Mouse (Mus musculus) CD4-positive, CD25-positive, alpha-beta regulatory T cell, adult 2 months (primary cell): ENCODE results near the gene Olfr1179.
"Not testable (repeated sequence)": the region's sequence is repeated elsewhere in the genome, so short reads cannot be mapped to it uniquely, and the experiment has no call there.

ENCODE experiments used
- DNase-seq: peaks from one replicate; pipeline ENCODE4 v3.0.0-alpha.2; 2012; ENCODE audit warnings: low read depth, low spot score

Olfr1179 gene

DNA sequence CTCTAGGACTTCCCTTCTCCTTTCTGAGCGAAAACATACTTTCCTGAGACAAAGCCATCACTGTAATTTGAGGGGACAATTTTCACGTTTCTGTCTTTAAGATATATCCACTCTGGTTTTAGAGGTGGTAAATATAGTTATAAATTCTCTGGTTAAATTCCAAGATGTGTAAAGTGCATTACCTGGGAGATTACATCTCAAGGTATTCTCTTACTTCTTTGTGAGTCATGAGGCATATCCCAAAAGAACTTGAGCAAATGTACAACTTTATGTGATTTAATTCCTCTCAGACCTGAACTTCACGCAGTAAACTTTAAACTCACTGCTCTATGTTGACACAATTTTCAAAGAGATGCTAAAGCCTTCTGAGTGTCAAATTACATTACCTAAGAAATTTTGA, at the start of gene Olfr1179:
Gene Olfr1179 (minus strand): TSS at position 101 of the 400 bp plus-strand sequence.
- DNase-seq: no peak

GRCm38 (mm10) chr2:88454567-88454966, 48.3 kb upstream of the Olfr1179 start, which contains the start of gene Olfr1183:
Olfr1183 (plus strand) TSS chr2:88454867.
- DNase-seq: not testable (repeated sequence)

DNA sequence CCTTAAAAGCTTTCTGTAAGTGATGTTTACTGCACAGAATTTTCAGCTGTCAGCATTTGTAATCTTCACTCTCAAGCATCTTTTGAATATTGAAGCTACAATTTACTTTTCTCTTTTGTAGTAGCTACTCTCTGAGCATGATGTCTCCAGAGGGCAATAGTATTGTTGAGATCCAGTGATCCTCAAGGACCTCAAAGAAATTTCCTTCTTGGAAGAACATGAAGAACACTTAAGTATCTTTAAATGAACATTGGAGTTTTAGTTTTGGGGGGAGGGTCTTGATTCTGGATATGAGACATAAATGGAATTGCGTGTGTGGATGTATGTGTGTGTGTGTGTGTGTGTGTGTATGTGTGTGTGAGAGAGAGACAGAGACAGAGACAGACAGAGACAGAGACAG, 42.8 kb upstream of the Olfr1179 start, which contains the start of gene Gm13757:
Gene Gm13757 (minus strand): TSS at position 101 of the 400 bp plus-strand sequence.
- DNase-seq: no peak

GRCm38 (mm10) chr2:88426071-88426470, 19.8 kb upstream of the Olfr1179 start, which contains the start of gene Olfr1181:
Olfr1181 (minus strand) TSS chr2:88426171.
- no peak for DNase-seq

DNA sequence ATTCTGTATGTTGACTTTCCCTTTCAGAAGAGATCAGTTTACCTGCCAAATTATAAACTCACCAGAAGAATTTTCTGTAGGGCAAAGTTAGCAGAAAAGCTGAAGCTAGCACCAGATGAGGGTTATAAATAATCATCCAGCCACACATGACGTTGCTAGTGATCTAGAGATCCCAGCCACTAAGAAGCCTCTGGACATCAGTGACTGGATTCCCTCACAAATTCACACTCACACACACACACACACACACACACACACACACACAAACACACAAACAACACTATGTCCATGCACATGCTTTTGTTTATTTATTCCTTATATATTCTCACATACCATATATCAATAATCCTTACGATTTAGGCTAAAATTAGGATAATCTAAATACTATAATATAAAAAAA, 12.8 kb upstream of the Olfr1179 start, which contains the start of gene Olfr1180:
Gene Olfr1180 (minus strand): TSS at position 101 of the 400 bp plus-strand sequence.
- no peak for DNase-seq

GRCm38 (mm10) chr2:88386762-88387161, 19.5 kb downstream of the Olfr1179 start, which contains the start of gene Olfr1178:
Olfr1178 (plus strand) TSS chr2:88387062.
- no peak for DNase-seq

DNA sequence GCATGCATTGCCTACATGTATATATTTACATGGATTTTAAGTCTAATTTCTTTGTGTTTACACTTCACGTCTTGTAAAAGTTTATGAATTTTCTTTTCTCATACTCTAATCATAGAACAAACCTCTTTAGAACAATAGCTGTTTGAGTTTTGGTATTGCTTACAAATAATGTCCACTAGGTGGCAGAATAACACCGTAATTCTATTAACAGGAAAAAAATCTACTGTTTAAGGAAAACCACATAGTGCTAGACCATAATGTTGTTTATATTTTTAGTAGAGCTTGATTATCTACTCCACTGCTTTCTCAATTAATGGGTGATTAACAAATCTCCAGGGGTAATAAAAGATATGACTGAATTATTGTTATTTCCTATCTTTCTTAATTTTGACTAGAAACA, 49.9 kb downstream of the Olfr1179 start:
- peak; percentile 7 for DNase-seq
